Mouse (Mus musculus): ENCODE measurements around the gene Gtf2a1l.

DNA sequence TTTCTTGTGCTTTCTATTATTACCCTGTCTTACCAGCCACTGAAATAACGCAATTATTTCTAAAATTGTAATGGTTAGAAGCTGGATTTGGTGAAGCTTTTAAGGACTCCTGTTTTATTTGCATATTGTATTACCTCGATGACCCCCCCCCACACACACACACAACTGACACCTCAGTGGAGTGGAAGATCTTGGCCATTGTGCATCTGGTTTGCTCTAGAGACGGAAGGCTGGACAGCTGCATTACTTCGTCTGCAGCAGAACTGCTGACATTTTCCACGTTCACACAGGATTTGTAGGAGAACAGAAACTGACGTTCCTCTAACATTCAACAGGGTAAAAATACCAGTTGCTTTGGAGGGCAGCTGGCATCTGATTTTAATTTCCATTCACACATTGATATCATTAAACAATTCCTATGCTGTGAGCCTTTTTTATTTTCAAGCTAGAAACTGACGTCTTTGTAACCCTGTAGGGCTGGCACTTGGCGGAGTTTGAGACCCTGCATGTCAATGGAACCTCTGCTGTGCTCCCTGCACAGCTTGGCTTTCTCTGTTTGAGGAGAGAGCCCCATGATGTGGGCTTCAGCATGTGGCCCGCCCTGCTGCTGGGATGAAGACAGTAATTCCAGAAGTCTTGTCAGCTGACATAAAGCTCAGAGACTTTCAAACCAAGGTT is 28.3 kb downstream of the Gtf2a1l start:
- TF ChIP-seq CTCF (IDR thresholded peaks at IDR 0.05; ENCODE audit: borderline replicate concordance, extremely low read depth, insufficient read depth, insufficient read length) (no peak), POLR2A (IDR thresholded peaks at IDR 0.05; ENCODE audit: borderline replicate concordance, extremely low read depth, insufficient read depth, insufficient read length, poor library complexity, severe bottlenecking) (no peak)

Data from brain, embryonic 14.5 days (tissue).